Mouse (Mus musculus) heart, adult 2 months (tissue): ENCODE data around the gene Mettl16. TPM values are rescaled to one million over a fixed set of nuclear protein-coding genes. Genes with fewer than 3 reads are reported as not detected.

ENCODE experiments used
- DNase-seq, 2 experiments: peaks; one replicate each; pipeline ENCODE4 v3.0.0; 2021
- H3K27ac ChIP-seq: fragments of 200-600 bp; 2 replicates; pipeline ENCODE4 v1.8.1; 2022
- H3K27me3 ChIP-seq: fragments of 200-500 bp; 2 replicates; pipeline ENCODE4 v1.6.1; 2012; ENCODE audit warnings: mild to moderate bottlenecking, low read length, inconsistent platforms, mixed read lengths; ENCODE audit not compliant: control insufficient read depth, insufficient read depth
- H3K36me3 ChIP-seq: fragments of 200-500 bp; 2 replicates; pipeline ENCODE4 v1.6.1; 2012; ENCODE audit warnings: low read length, inconsistent platforms; ENCODE audit not compliant: control insufficient read depth, insufficient read depth
- H3K4me1 ChIP-seq: fragments of 200-500 bp; 2 replicates; pipeline ENCODE4 v1.6.1; 2011; ENCODE audit warnings: low read length; ENCODE audit not compliant: control insufficient read depth, insufficient read depth
- H3K4me3 ChIP-seq: fragments of 200-600 bp; 2 replicates; pipeline ENCODE4 v1.8.1; 2022
- H3K79me2 ChIP-seq: fragments of 200-500 bp; replicated peaks from 2 replicates; pipeline ENCODE4 v1.6.1; 2012; ENCODE audit warnings: mild to moderate bottlenecking, inconsistent platforms, low read length, moderate library complexity, mixed read lengths; ENCODE audit not compliant: control insufficient read depth, insufficient read depth
- H3K9ac ChIP-seq: fragments of 200-500 bp; 2 replicates; pipeline ENCODE4 v1.6.1; 2012; ENCODE audit warnings: low read depth, mild to moderate bottlenecking, control low read depth, inconsistent platforms, low read length, mixed read lengths
- CTCF ChIP-seq: fragments of 200-600 bp; IDR thresholded peaks from 2 replicates; pipeline ENCODE4 v1.8.1; 2022; ENCODE audit warnings: antibody characterized with exemption, mild to moderate bottlenecking, moderate library complexity
- EP300 ChIP-seq: fragments of 200-500 bp; IDR thresholded peaks from 2 replicates; pipeline ENCODE4 v1.6.1; 2011; ENCODE audit warnings: low read depth, low read length, control low read depth; ENCODE audit not compliant: insufficient read depth
- POLR2A ChIP-seq: fragments of 200-500 bp; IDR thresholded peaks from 2 replicates; pipeline ENCODE4 v1.6.1; 2011; ENCODE audit warnings: mild to moderate bottlenecking, low read depth, low read length, control low read depth; ENCODE audit not compliant: insufficient read depth
- WGBS: fragments of 180-500 bp; shearing (Covaris S2); methylation state at CpG from one replicate; pipeline ENCODE4 v1.1.7; 2018; 5-methylcytosine and 5-hydroxymethylcytosine counted together
- intact Hi-C: fragments of 180-260 bp; cut with DNase I; formaldehyde crosslinking; loops from one replicate; pipeline ENCODE4 v1.15.1; 2025
- polyA plus RNA-seq: library from polyadenylated mRNA; depleted of rRNA; stranded (reverse); fragments of >200 nt; gene quantifications from 2 replicates; pipeline ENCODE4 v1.2.3, GENCODE M21; 2012
- total RNA-seq, 2 experiments: library from RNA; stranded (reverse); gene quantifications; 2 replicates each; pipeline ENCODE4 v1.2.3; 2021

The Mettl16 gene
- total and polyA plus RNA-seq, 3 experiments, result 2.8 to 17.8 (median 16.3) TPM

- H3K79me2 ChIP-seq, result no peaks in the 10 kb centered on the region
- no peak overlapping the region for H3K9ac ChIP-seq
These were observed 19.1 kb upstream of the Mettl16 start for GRCm38 (mm10) chr11:74751352-74752066.

GRCm38 (mm10) chr11:74756631-74757030, 14.0 kb upstream of the Mettl16 start:
- Histone ChIP-seq H3K79me2 (no peaks in the 10 kb centered on the region), H3K27me3 (no peaks in the 10 kb centered on the region), H3K4me1 (no peaks in the 10 kb centered on the region; the same call in 1 of the 2 replicates), H3K9ac (no peak overlapping the region), H3K27ac (peak overlapping the region; percentile 57; the same call in 1 of the 2 replicates), H3K36me3 (no peaks in the 10 kb centered on the region), H3K4me3 (no peak overlapping the region)
- 36% methylated on average over 2 of the region's 2 CpGs for WGBS
- intact Hi-C loops, result no loop called here
- peak; percentile 34 to 71 for DNase-seq
- no peak for TF ChIP-seq CTCF
- no peak for TF ChIP-seq POLR2A
- peak; percentile 52; the same call in 1 of the 2 replicates for TF ChIP-seq EP300

More at GRCm38 (mm10) chr11:74751352-74752066, 19.1 kb upstream of the Mettl16 start:
- Histone ChIP-seq H3K4me3 (no peak overlapping the region), H3K27ac (no peak overlapping the region), H3K36me3 (no peaks in the 10 kb centered on the region), H3K27me3 (no peaks in the 10 kb centered on the region), H3K4me1 (peaks cover 3% of the 10 kb centered on the region; the same call in 1 of the 2 replicates)
- no peak for DNase-seq
- intact Hi-C loops, result no loop called here
- no peak for TF ChIP-seq POLR2A
- TF ChIP-seq CTCF, result no peak
- TF ChIP-seq EP300, result no peak
- 85% methylated on average over 9 of the region's 9 CpGs for WGBS

GRCm38 (mm10) chr11:74761011-74761705, 9.5 kb upstream of the Mettl16 start:
- Histone ChIP-seq H3K36me3 (no peaks in the 10 kb centered on the region), H3K4me3 (no peak overlapping the region), H3K27me3 (no peaks in the 10 kb centered on the region), H3K27ac (no peak overlapping the region), H3K79me2 (no peaks in the 10 kb centered on the region), H3K9ac (no peak overlapping the region), H3K4me1 (no peaks in the 10 kb centered on the region; the same call in 1 of the 2 replicates)
- WGBS, result 69% methylated on average over 12 of the region's 12 CpGs
- intact Hi-C loops, result no loop called here
- DNase-seq, result no peak
- no peak for TF ChIP-seq POLR2A
- TF ChIP-seq CTCF, result no peak
- no peak for TF ChIP-seq EP300

GRCm38 (mm10) chr11:74763960-74764625, 6.5 kb upstream of the Mettl16 start:
- Histone ChIP-seq H3K79me2 (no peaks in the 10 kb centered on the region), H3K4me1 (no peaks in the 10 kb centered on the region), H3K27me3 (no peaks in the 10 kb centered on the region), H3K9ac (no peak overlapping the region), H3K36me3 (no peaks in the 10 kb centered on the region), H3K4me3 (no peak overlapping the region), H3K27ac (no peak overlapping the region)
- DNase-seq, result no peak
- no peak for TF ChIP-seq CTCF
- TF ChIP-seq POLR2A, result no peak
- no peak for TF ChIP-seq EP300
- 72% methylated on average over 10 of the region's 10 CpGs for WGBS
- intact Hi-C loops, result no loop called here

GRCm38 (mm10) chr11:74767469-74767868, 3.2 kb upstream of the Mettl16 start:
- intact Hi-C loops, result no loop called here
- WGBS, result 65% methylated on average over 4 of the region's 4 CpGs

More at GRCm38 (mm10) chr11:74767469-74767868, 3.2 kb upstream of the Mettl16 start:
- Histone ChIP-seq H3K27me3 (no peaks in the 10 kb centered on the region), H3K27ac (no peak overlapping the region), H3K4me3 (no peak overlapping the region), H3K9ac (no peak overlapping the region), H3K4me1 (peaks cover 4% of the 10 kb centered on the region), H3K79me2 (no peaks in the 10 kb centered on the region; the same call in 1 of the 2 replicates), H3K36me3 (no peaks in the 10 kb centered on the region)
- no peak for TF ChIP-seq CTCF
- TF ChIP-seq EP300, result no peak
- TF ChIP-seq POLR2A, result no peak
- peak in 1 of 2 experiments; percentile 32 for DNase-seq
